Comparison of ENCODE assay signal across 9 mouse cellular contexts in genomic region chr6:113661353-113662241, GRCm38 (mm10). TPM values are rescaled to one million over a fixed set of nuclear protein-coding genes. Genes with fewer than 3 reads are reported as not detected.
DNase-seq lines count a peak whose midpoint lies in the region; ATAC-seq lines count a peak whose summit lies in the region.
"Had no signal": no experiment of that assay in that cellular context is flagged by ENCODE, and none has a peak within 500 bp of the region (broad histone marks: within the 10 kb centered on the region; RNA-seq: fewer than 3 reads in every experiment).

No protein-coding gene starts in this region.

- DNase-seq in layer of hippocampus, adult 8-10 months (ENCODE audit: low spot score in 2 of 2): peak; percentile 38 to 43
- DNase-seq in layer of hippocampus, postnatal 14 days (ENCODE audit: low spot score in 2 of 2): no peak
- DNase-seq in NIH3T3 (ENCODE audit: low read depth): peak; percentile 56
- DNase-seq in kidney, postnatal 14 days: peak; percentile 80
- DNase-seq in retina, postnatal 1 day: peak; percentile 93
- DNase-seq in ovary, adult 18-20 months (ENCODE audit: low spot score): no peak
- DNase-seq in frontal cortex, postnatal 36 days (ENCODE audit: low spot score in 2 of 2): no peak

- ATAC-seq in granulocyte monocyte progenitor cell, adult 5-6 weeks (replicated peaks; ENCODE audit: poor library complexity, severe bottlenecking): peak; percentile 33

RNA-seq across cellular contexts. Expression of gene Irak2, which starts 23.3 kb away (rescaled TPM):
- total RNA-seq in layer of hippocampus, adult 8-10 months (2022): 10 to 100 TPM; 19.3 to 25.0 (median 21.7) TPM
- 10 to 100 TPM; 19.9 to 20.0 TPM for total RNA-seq in layer of hippocampus, postnatal 14 days (2021)
- total RNA-seq in granulocyte monocyte progenitor cell, adult 5-6 weeks (2014; fragmentation: Nextera tagmentation): 6.7 and 9.5 TPM in 2 replicates
- 6.4 and 17.5 TPM in 2 replicates for total RNA-seq in granulocyte monocyte progenitor cell, adult 5-6 weeks (2017)

RNA-seq across cellular contexts. Expression of gene Tatdn2, which starts 35.3 kb away (rescaled TPM):
- 10 to 100 TPM; 63.5 to 73.0 (median 68.1) TPM for total RNA-seq in layer of hippocampus, adult 8-10 months (2022)
- 10 to 100 TPM; 66.2 to 72.0 TPM for total RNA-seq in layer of hippocampus, postnatal 14 days (2021)
- 32.5 and 43.1 TPM in 2 replicates for total RNA-seq in granulocyte monocyte progenitor cell, adult 5-6 weeks (2014; fragmentation: Nextera tagmentation)
- total RNA-seq in granulocyte monocyte progenitor cell, adult 5-6 weeks (2017): 111 and 115 TPM in 2 replicates

RNA-seq across cellular contexts. Expression of gene Vhl, which starts 37.8 kb away (rescaled TPM):
- total RNA-seq in layer of hippocampus, adult 8-10 months (2022): 10 to 100 TPM; 41.0 to 50.5 (median 47.0) TPM
- 10 to 100 TPM; 51.9 to 54.7 TPM for total RNA-seq in layer of hippocampus, postnatal 14 days (2021)
- 15.7 and 24.6 TPM in 2 replicates for total RNA-seq in granulocyte monocyte progenitor cell, adult 5-6 weeks (2014; fragmentation: Nextera tagmentation)
- 11.0 and 11.3 TPM in 2 replicates for total RNA-seq in granulocyte monocyte progenitor cell, adult 5-6 weeks (2017)

RNA-seq across cellular contexts. Expression of gene Brk1, which starts 57.0 kb away (rescaled TPM):
- total RNA-seq in layer of hippocampus, adult 8-10 months (2022): 100 to 1,000 TPM; 207 to 213 (median 208) TPM
- 100 to 1,000 TPM; 228 to 229 TPM for total RNA-seq in layer of hippocampus, postnatal 14 days (2021)
- total RNA-seq in granulocyte monocyte progenitor cell, adult 5-6 weeks (2014; fragmentation: Nextera tagmentation): 223 and 247 TPM in 2 replicates
- total RNA-seq in granulocyte monocyte progenitor cell, adult 5-6 weeks (2017): 96.6 and 108 TPM in 2 replicates

RNA-seq across cellular contexts. Expression of gene Ghrl, which starts 58.1 kb away (rescaled TPM):
- not detected for total RNA-seq in layer of hippocampus, adult 8-10 months (2022)
- under 1 TPM in 1 of 2 experiments, not detected in 1; 0.79 TPM for total RNA-seq in layer of hippocampus, postnatal 14 days (2021)
- total RNA-seq in granulocyte monocyte progenitor cell, adult 5-6 weeks (2014; fragmentation: Nextera tagmentation): not detected in 2 replicates
- 3.2 TPM in 1 of 2 replicates, not detected in the other for total RNA-seq in granulocyte monocyte progenitor cell, adult 5-6 weeks (2017)
- total RNA-seq: left cerebral cortex, adult 8-10 months had no signal

Comparison
In these comparisons a context has a peak if more than half of its experiments do, and no peak if none do; other contexts are left out.
1. DNase-seq: peak in layer of hippocampus, adult 8-10 months (2 of 2), NIH3T3 (single experiment), kidney, postnatal 14 days (single experiment) and retina, postnatal 1 day (single experiment); none in layer of hippocampus, postnatal 14 days (0 of 2), ovary, adult 18-20 months (single experiment) and frontal cortex, postnatal 36 days (0 of 2).